Mouse (Mus musculus) liver, adult 2 months (tissue): ENCODE data around the gene Soga1. TPM values are rescaled to one million over a fixed set of nuclear protein-coding genes. Genes with fewer than 3 reads are reported as not detected.

Source experiments
- DNase-seq: peaks from one replicate; pipeline ENCODE4 v3.0.0-alpha.2; 2011; ENCODE audit warnings: low read depth, low spot score; ENCODE audit errors: extremely low read depth
- H3K27ac ChIP-seq: fragments of 200-500 bp; replicated peaks from 2 replicates; pipeline ENCODE4 v1.5.1; 2012; ENCODE audit warnings: low read depth, mild to moderate bottlenecking, control low read depth, inconsistent platforms, low read length; ENCODE audit not compliant: insufficient read depth
- H3K27me3 ChIP-seq: fragments of 200-500 bp; 2 replicates; pipeline ENCODE4 v1.6.1; 2012; ENCODE audit warnings: mild to moderate bottlenecking, moderate library complexity, low read length, inconsistent platforms; ENCODE audit not compliant: control insufficient read depth, insufficient read depth
- H3K36me3 ChIP-seq: fragments of 200-500 bp; 2 replicates; pipeline ENCODE4 v1.6.1; 2012; ENCODE audit warnings: low read length, inconsistent platforms; ENCODE audit not compliant: control insufficient read depth, insufficient read depth
- H3K4me1 ChIP-seq: fragments of 200-500 bp; 2 replicates; pipeline ENCODE4 v1.6.1; 2011; ENCODE audit warnings: low read length; ENCODE audit not compliant: control insufficient read depth, insufficient read depth
- H3K4me3 ChIP-seq: fragments of 200-500 bp; 2 replicates; pipeline ENCODE4 v1.5.1; 2011; ENCODE audit warnings: low read depth, mild to moderate bottlenecking, control low read depth, low read length, moderate library complexity; ENCODE audit not compliant: insufficient read depth
- H3K79me2 ChIP-seq: fragments of 200-500 bp; 2 replicates; pipeline ENCODE4 v1.6.1; 2012; ENCODE audit warnings: inconsistent platforms, mild to moderate bottlenecking, low read length, moderate library complexity; ENCODE audit not compliant: control insufficient read depth, insufficient read depth
- H3K9ac ChIP-seq: fragments of 200-500 bp; 2 replicates; pipeline ENCODE4 v1.6.1; 2012; ENCODE audit warnings: low read depth, mild to moderate bottlenecking, control low read depth, inconsistent platforms, low read length
- CTCF ChIP-seq: fragments of 200-500 bp; IDR thresholded peaks from 2 replicates; pipeline ENCODE4 v1.5.1; 2011; ENCODE audit warnings: low read depth, low read length, control low read depth
- POLR2A ChIP-seq: fragments of 200-500 bp; IDR thresholded peaks from 2 replicates; pipeline ENCODE4 v1.6.1; 2011; ENCODE audit warnings: low read length, control low read depth; ENCODE audit not compliant: insufficient read depth; ENCODE audit errors: extremely low read depth
- WGBS: fragments of 180-500 bp; shearing (Covaris S2); methylation state at CpG from one replicate; pipeline ENCODE4 v1.1.7; 2018; 5-methylcytosine and 5-hydroxymethylcytosine counted together
- polyA plus RNA-seq: library from polyadenylated mRNA; depleted of rRNA; stranded (reverse); fragments of >200 nt; gene quantifications from 2 replicates; pipeline ENCODE4 v1.2.3, GENCODE M21; 2012
- total RNA-seq: library from RNA; depleted of rRNA; stranded (reverse); fragments of >200 nt; gene quantifications from 2 replicates; pipeline ENCODE4 v1.2.3, GENCODE M21; 2014

Soga1 gene
- total and polyA plus RNA-seq, 2 experiments = 1.0 to 1.5 TPM

GRCm38 (mm10) chr2:157118556-157118955 is 39.5 kb upstream of the Soga1 start:
- no peaks in the 10 kb centered on the region for H3K4me1 ChIP-seq
- H3K4me3 ChIP-seq = no peak overlapping the region
- no peak for DNase-seq
- H3K79me2 ChIP-seq = no peaks in the 10 kb centered on the region
- no peak overlapping the region for H3K9ac ChIP-seq
- H3K27ac ChIP-seq = no peak overlapping the region
- WGBS = 86% methylated on average over 4 of the region's 4 CpGs
- TF ChIP-seq POLR2A (no peak), CTCF (no peak)
- no peaks in the 10 kb centered on the region for H3K27me3 ChIP-seq
- H3K36me3 ChIP-seq = peaks cover 37% of the 10 kb centered on the region

GRCm38 (mm10) chr2:157116964-157117363 is 37.9 kb upstream of the Soga1 start:
- no peaks in the 10 kb centered on the region for H3K27me3 ChIP-seq
- no peak overlapping the region for H3K27ac ChIP-seq
- no peak for DNase-seq
- peak; percentile 47 for TF ChIP-seq CTCF
- TF ChIP-seq POLR2A = no peak
- H3K9ac ChIP-seq = no peak overlapping the region
- no peaks in the 10 kb centered on the region for H3K79me2 ChIP-seq
- H3K4me1 ChIP-seq = no peaks in the 10 kb centered on the region
- 26% methylated on average over 3 of the region's 3 CpGs for WGBS
- no peak overlapping the region for H3K4me3 ChIP-seq
- peaks cover 41% of the 10 kb centered on the region for H3K36me3 ChIP-seq

- Histone ChIP-seq H3K27me3 (no peaks in the 10 kb centered on the region), H3K4me1 (no peaks in the 10 kb centered on the region), H3K79me2 (no peaks in the 10 kb centered on the region), H3K36me3 (peaks cover 50% of the 10 kb centered on the region), H3K27ac (no peak overlapping the region), H3K9ac (no peak overlapping the region), H3K4me3 (no peak overlapping the region)
- no peak for DNase-seq
- WGBS = 87% methylated on average over 4 of the region's 4 CpGs
- TF ChIP-seq POLR2A = no peak
- TF ChIP-seq CTCF = no peak
Measured at GRCm38 (mm10) chr2:157108236-157108635, 29.2 kb upstream of the Soga1 start.

DNA sequence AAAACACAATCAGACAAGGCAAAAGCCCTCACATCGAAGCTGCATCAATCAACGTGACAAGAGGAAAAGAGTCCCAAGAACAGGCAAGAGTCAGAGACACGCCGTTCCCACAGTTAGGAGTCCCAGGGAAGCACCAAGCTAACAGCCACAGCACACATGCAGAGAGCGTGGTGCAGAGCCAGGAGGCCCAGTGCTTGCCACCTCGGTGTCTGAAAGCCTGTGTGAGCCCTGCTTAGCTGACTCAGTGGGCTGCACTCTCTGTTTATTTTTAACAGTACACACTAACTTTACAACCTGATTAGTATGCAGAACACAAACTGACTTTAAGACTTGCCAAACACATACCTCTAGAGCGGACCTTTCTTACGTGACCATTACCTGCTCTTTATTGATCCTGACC is 25.4 kb upstream of the Soga1 start:
- no peaks in the 10 kb centered on the region for H3K4me1 ChIP-seq
- H3K36me3 ChIP-seq = peaks cover 36% of the 10 kb centered on the region
- H3K79me2 ChIP-seq = no peaks in the 10 kb centered on the region
- WGBS = 92% methylated on average over 8 of the region's 8 CpGs
- no peak overlapping the region for H3K27ac ChIP-seq
- TF ChIP-seq POLR2A (no peak), CTCF (no peak)
- H3K4me3 ChIP-seq = no peak overlapping the region
- H3K27me3 ChIP-seq = no peaks in the 10 kb centered on the region
- H3K9ac ChIP-seq = no peak overlapping the region
- DNase-seq = no peak

DNA sequence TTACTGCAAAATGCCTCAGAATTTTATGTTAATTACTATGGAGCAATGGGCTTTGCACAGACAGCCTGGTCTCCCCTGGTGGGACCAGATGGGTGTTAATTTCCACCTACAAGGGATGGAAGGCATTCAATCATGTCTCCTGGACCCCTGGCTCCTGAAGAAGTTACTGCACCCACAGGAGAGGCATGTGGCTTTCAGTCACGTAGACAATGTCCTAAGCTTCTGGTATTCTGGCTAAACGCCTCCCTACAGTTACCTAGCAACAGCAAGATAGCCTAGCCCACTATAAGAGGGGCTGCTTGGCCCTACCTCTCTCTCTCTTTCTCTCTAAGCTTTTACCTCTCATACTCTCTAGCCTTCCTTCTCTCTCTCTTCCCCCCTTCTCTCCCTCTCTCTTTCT is 23.2 kb upstream of the Soga1 start:
- Histone ChIP-seq H3K79me2 (no peaks in the 10 kb centered on the region), H3K36me3 (peaks cover 28% of the 10 kb centered on the region), H3K27ac (no peak overlapping the region), H3K4me3 (no peak overlapping the region), H3K4me1 (no peaks in the 10 kb centered on the region), H3K27me3 (no peaks in the 10 kb centered on the region), H3K9ac (no peak overlapping the region)
- no peak for TF ChIP-seq POLR2A
- no peak for TF ChIP-seq CTCF
- 96% methylated on average over 2 of the region's 2 CpGs for WGBS
- no peak for DNase-seq

GRCm38 (mm10) chr2:157101650-157102049 is 22.6 kb upstream of the Soga1 start:
- no peak overlapping the region for H3K9ac ChIP-seq
- WGBS = 97% methylated on average over 9 of the region's 9 CpGs
- no peaks in the 10 kb centered on the region for H3K4me1 ChIP-seq
- no peaks in the 10 kb centered on the region for H3K27me3 ChIP-seq
- no peak overlapping the region for H3K4me3 ChIP-seq
- DNase-seq = no peak
- H3K36me3 ChIP-seq = peaks cover 23% of the 10 kb centered on the region
- no peaks in the 10 kb centered on the region for H3K79me2 ChIP-seq
- H3K27ac ChIP-seq = no peak overlapping the region
- TF ChIP-seq CTCF (no peak), POLR2A (no peak)
